In the genomic region with DNA sequence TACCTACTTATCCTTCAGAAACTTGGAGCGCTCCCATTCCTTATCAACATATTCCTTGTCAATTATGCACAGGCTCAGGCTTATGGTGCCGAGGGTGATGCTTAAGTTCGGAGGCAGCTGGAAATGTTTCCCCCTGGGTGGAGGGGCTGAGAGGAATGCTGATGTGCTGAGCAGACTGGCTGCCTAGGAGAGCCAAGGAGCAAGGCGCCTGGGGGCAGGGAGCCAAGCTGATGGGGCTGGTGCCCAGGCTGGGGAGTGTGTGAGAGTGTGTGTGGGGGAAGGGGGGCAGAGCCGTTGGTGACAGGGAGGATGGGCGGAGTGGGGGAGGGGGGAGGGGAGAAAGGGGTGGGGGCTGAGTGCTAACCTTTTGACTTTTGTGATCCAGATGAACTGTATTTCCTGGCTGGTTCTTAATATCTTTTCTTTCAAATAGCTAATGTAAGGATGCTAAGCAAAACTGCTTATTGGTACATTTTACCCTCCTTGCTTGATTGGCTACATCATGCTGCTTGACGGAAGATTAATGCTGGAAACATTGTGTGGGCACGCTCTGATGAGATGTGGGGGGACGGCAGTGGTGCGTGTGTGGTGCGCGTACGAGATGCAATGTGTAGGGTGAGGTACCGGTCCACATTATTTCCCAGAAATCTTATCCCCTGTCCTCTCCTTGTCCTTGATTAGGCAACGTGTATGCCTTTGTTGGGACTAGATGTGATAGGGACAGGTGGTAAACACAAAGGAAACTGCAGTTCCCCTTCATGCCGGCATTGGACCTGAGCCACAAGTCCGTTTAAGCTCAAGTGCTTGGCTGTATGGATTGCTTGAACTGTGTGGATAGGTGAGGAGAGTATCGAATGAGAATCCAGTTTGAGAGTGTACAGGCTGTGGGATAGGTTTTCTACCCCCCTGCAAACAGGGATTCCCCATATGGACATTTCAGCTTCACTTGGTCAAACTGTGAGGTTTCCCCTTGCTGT, we compare ENCODE assay signal across 10 mouse cellular contexts. TPM values are rescaled to one million over a fixed set of nuclear protein-coding genes. Genes with fewer than 3 reads are reported as not detected.
A peak's percentile ranks its signal among the peaks of the same experiment; 100 is the strongest.
DNase-seq lines count a peak whose midpoint lies in the region; ATAC-seq and TF ChIP-seq lines count a peak whose summit lies in the region.
"Had no signal": no experiment of that assay in that cellular context is flagged by ENCODE, and none has a peak within 500 bp of the region (broad histone marks: within the 10 kb centered on the region; RNA-seq: fewer than 3 reads in every experiment).

No protein-coding gene starts in this region.

- peak; percentile 92 for ATAC-seq in midbrain, embryonic 14.5 days (ENCODE audit: low FRiP score, low TSS enrichment)
- ATAC-seq in megakaryocyte progenitor cell, adult 5-6 weeks (replicated peaks; ENCODE audit: poor library complexity) = no peak

- H3K4me2 ChIP-seq in midbrain, embryonic 14.5 days (ENCODE audit: low read length) = peak overlapping the region; percentile 33
- H3K4me2 ChIP-seq: liver, embryonic 13.5 days had no signal

- peak; percentile 45 for DNase-seq in kidney, adult 2 months
- no peak for DNase-seq in kidney, adult 18-20 months
- peak; percentile 61 to 77 for DNase-seq in cerebellum, postnatal 36 days
- peak; percentile 52 to 57 for DNase-seq in frontal cortex, postnatal 14 days (ENCODE audit: low spot score in 2 of 2)
- DNase-seq in layer of hippocampus, adult 2 months (ENCODE audit: low spot score in 2 of 2) = peak; percentile 55 to 72
- peak; percentile 87 for DNase-seq in midbrain, embryonic 14.5 days
- DNase-seq in thymus, postnatal 25 days = no peak
- DNase-seq: liver, embryonic 13.5 days had no signal

- 56% methylated on average over 18 of the region's 18 CpGs for WGBS in kidney, adult 2 months
- WGBS in midbrain, embryonic 14.5 days = 38% methylated on average over 18 of the region's 18 CpGs

- H3K9me3 ChIP-seq in midbrain, embryonic 14.5 days (ENCODE audit: control insufficient read depth, low read length) = no peaks in the 10 kb centered on the region
- H3K9me3 ChIP-seq: liver, embryonic 13.5 days had no signal

- H3K4me1 ChIP-seq in kidney, adult 2 months (ENCODE audit: control insufficient read depth, insufficient read depth, low read length) = peaks cover 29% of the 10 kb centered on the region
- peaks cover 30% of the 10 kb centered on the region for H3K4me1 ChIP-seq in midbrain, embryonic 14.5 days (ENCODE audit: control insufficient read depth, insufficient read depth, low read length)
- H3K4me1 ChIP-seq: liver, embryonic 13.5 days had no signal

- H3K27me3 ChIP-seq in kidney, adult 2 months (replicated peaks; ENCODE audit: control insufficient read depth, insufficient read depth, low read length) = no peaks in the 10 kb centered on the region
- no peaks in the 10 kb centered on the region for H3K27me3 ChIP-seq in midbrain, embryonic 14.5 days (ENCODE audit: control insufficient read depth, insufficient read depth, low read length)
- H3K27me3 ChIP-seq: liver, embryonic 13.5 days had no signal

- no peak overlapping the region for H3K4me3 ChIP-seq in kidney, adult 2 months (ENCODE audit: insufficient read depth, low read depth, low read length)
- H3K4me3 ChIP-seq in layer of hippocampus, adult 2 months = peak overlapping the region; percentile 27; the same call in 1 of the 2 replicates
- no peak overlapping the region for H3K4me3 ChIP-seq in midbrain, embryonic 14.5 days (replicated peaks; ENCODE audit: low read depth, low read length)
- H3K4me3 ChIP-seq: liver, embryonic 13.5 days had no signal

- no peak for TF ChIP-seq POLR2A in kidney, adult 2 months (IDR thresholded peaks at IDR 0.05; ENCODE audit: low read depth, low read length)

- H3K27ac ChIP-seq in kidney, adult 2 months (ENCODE audit: insufficient read depth, low read depth, low read length) = peak overlapping the region; percentile 37; the same call in 1 of the 2 replicates
- peak overlapping the region; percentile 73 for H3K27ac ChIP-seq in layer of hippocampus, adult 2 months
- peak overlapping the region; percentile 33 for H3K27ac ChIP-seq in midbrain, embryonic 14.5 days (replicated peaks; ENCODE audit: low read depth, low read length)
- H3K27ac ChIP-seq: liver, embryonic 13.5 days had no signal

- no peak overlapping the region for H3K9ac ChIP-seq in midbrain, embryonic 14.5 days (replicated peaks; ENCODE audit: low read length)
- H3K9ac ChIP-seq: liver, embryonic 13.5 days had no signal

- H3K36me3 ChIP-seq in kidney, adult 2 months (ENCODE audit: control insufficient read depth, insufficient read depth, low read length) = no peaks in the 10 kb centered on the region
- no peaks in the 10 kb centered on the region for H3K36me3 ChIP-seq in midbrain, embryonic 14.5 days (ENCODE audit: control insufficient read depth, insufficient read depth, low read length)
- H3K36me3 ChIP-seq: liver, embryonic 13.5 days had no signal

- TF ChIP-seq CTCF in kidney, adult 2 months (conservative IDR thresholded peaks at IDR 0.05; ENCODE audit: insufficient read depth, insufficient read length, low read depth, low read length) = no peak
- TF ChIP-seq CTCF in layer of hippocampus, adult 2 months (conservative IDR thresholded peaks at IDR 0.05) = no peak

RNA-seq across cellular contexts. Expression of gene Tmem178, which starts 25.5 kb away (rescaled TPM):
- 19.9 and 25.9 TPM in 2 replicates for polyA plus RNA-seq in kidney, adult 2 months (2012; rRNA removed)
- 100 to 1,000 TPM; 101 to 111 TPM for total RNA-seq in layer of hippocampus, adult 2 months (2021)
- 30.5 and 31.3 TPM in 2 replicates for polyA plus RNA-seq in midbrain, embryonic 14.5 days (2014; fragmentation: Nextera tagmentation; extraction: Ambion mirVana)
- 2.2 and 4.8 TPM in 2 replicates for total RNA-seq in megakaryocyte progenitor cell, adult 5-6 weeks (2015)
- 1.6 and 3.2 TPM in 2 replicates for total RNA-seq in megakaryocyte progenitor cell, adult 5-6 weeks (2017)
- total RNA-seq: CH12.LX had no signal

Comparison
In these comparisons a context has a peak if more than half of its experiments do, and no peak if none do; other contexts are left out.
1. DNase-seq: peak in kidney, adult 2 months (single experiment), cerebellum, postnatal 36 days (2 of 2), frontal cortex, postnatal 14 days (2 of 2), layer of hippocampus, adult 2 months (2 of 2) and midbrain, embryonic 14.5 days (single experiment); none in kidney, adult 18-20 months (single experiment) and thymus, postnatal 25 days (single experiment).
2. RNA of gene Tmem178, which starts 25.5 kb away (total RNA-seq): 101 to 111 TPM in layer of hippocampus, adult 2 months; 1.6 to 4.8 TPM in megakaryocyte progenitor cell, adult 5-6 weeks; every median in the first group is over 10 times any median in the second.
3. Peak in every context shown above with its lines, with median percentiles within 50 percentile points of each other: H3K27ac ChIP-seq.